Mouse (Mus musculus) myocyte (in vitro differentiated cells): ENCODE measurements around the gene Rptor. TPM values are rescaled to one million over a fixed set of nuclear protein-coding genes. Genes with fewer than 3 reads are reported as not detected.

Experiments
- H3K27me3 ChIP-seq: one replicate; pipeline ENCODE4 v1.6.1; 2011; ENCODE audit not compliant: control insufficient read depth, insufficient read depth, insufficient read length
- H3K36me3 ChIP-seq: one replicate; pipeline ENCODE4 v1.6.1; 2011; ENCODE audit not compliant: control insufficient read depth, insufficient read depth
- H3K4me2 ChIP-seq: one replicate; pipeline ENCODE4 v1.6.1; 2011; ENCODE audit warnings: low read depth, control low read depth
- H3K4me3 ChIP-seq: one replicate; pipeline ENCODE4 v1.5.1; 2011; ENCODE audit warnings: mild to moderate bottlenecking, control low read depth, moderate library complexity
- H3K79me2 ChIP-seq: one replicate; pipeline ENCODE4 v1.6.1; 2011; ENCODE audit not compliant: control insufficient read depth, insufficient read depth
- H3ac ChIP-seq: one replicate; pipeline ENCODE4 v1.6.1; 2011; ENCODE audit not compliant: control insufficient read depth, insufficient read length
- CEBPB ChIP-seq: IDR thresholded peaks from 2 replicates; pipeline ENCODE4 v1.6.1; 2011; ENCODE audit warnings: mild to moderate bottlenecking, moderate library complexity; ENCODE audit not compliant: poor library complexity, insufficient read depth, severe bottlenecking
- E2F4 ChIP-seq: IDR thresholded peaks from one replicate; pipeline ENCODE4 v1.6.1; 2011; ENCODE audit warnings: mild to moderate bottlenecking, control low read depth, moderate library complexity; ENCODE audit not compliant: insufficient read depth
- MAX ChIP-seq: IDR thresholded peaks from one replicate; pipeline ENCODE4 v1.6.1; 2011; ENCODE audit warnings: low read depth, mild to moderate bottlenecking, control low read depth
- MYOD1 ChIP-seq, 3 experiments: IDR thresholded peaks; one replicate each; pipeline ENCODE4 v1.6.1; 2011; ENCODE audit warnings: control low read depth in 2 of 3, low read depth in 2 of 3, mild to moderate bottlenecking in 2 of 3, moderate library complexity in 1 of 3; ENCODE audit not compliant: insufficient read length in 2 of 3, control insufficient read depth in 1 of 3
- MYOG ChIP-seq, 3 experiments: IDR thresholded peaks; one replicate each; pipeline ENCODE4 v1.6.1; 2011; ENCODE audit warnings: control low read depth in 2 of 3, low read depth in 2 of 3, mild to moderate bottlenecking in 2 of 3; ENCODE audit not compliant: insufficient read length in 2 of 3, control insufficient read depth in 1 of 3, insufficient read depth in 1 of 3
- POLR2A ChIP-seq: IDR thresholded peaks from one replicate; pipeline ENCODE4 v1.6.1; 2011; ENCODE audit warnings: low read depth, mild to moderate bottlenecking, control low read depth, moderate library complexity; ENCODE audit not compliant: insufficient read length
- POLR2AphosphoS2 ChIP-seq: IDR thresholded peaks from one replicate; pipeline ENCODE4 v1.6.1; 2011; ENCODE audit warnings: low read depth, control low read depth; ENCODE audit not compliant: insufficient read length
- REST ChIP-seq: IDR thresholded peaks from one replicate; pipeline ENCODE4 v1.6.1; 2011; ENCODE audit warnings: mild to moderate bottlenecking, control low read depth, moderate library complexity; ENCODE audit not compliant: insufficient read depth, insufficient read length
- SRF ChIP-seq: IDR thresholded peaks from one replicate; pipeline ENCODE4 v1.6.1; 2011; ENCODE audit warnings: low read depth; ENCODE audit not compliant: control insufficient read depth, insufficient read length
- TCF12 ChIP-seq: IDR thresholded peaks from one replicate; pipeline ENCODE4 v1.6.1; 2011; ENCODE audit warnings: mild to moderate bottlenecking, control low read depth; ENCODE audit not compliant: poor library complexity, insufficient read depth, severe bottlenecking
- TCF3 ChIP-seq: IDR thresholded peaks from one replicate; pipeline ENCODE4 v1.6.1; 2011; ENCODE audit warnings: low read depth, control low read depth; ENCODE audit not compliant: insufficient read length
- USF1 ChIP-seq: IDR thresholded peaks from one replicate; pipeline ENCODE4 v1.6.1; 2011; ENCODE audit warnings: low read depth, mild to moderate bottlenecking, control low read depth, moderate library complexity
- polyA plus RNA-seq: library from polyadenylated mRNA; unstranded; fragments of >200 nt; fragmentation: generic; extraction: Trizol; gene quantifications from one replicate; pipeline ENCODE4 v1.2.1, GENCODE M21; 2012; ENCODE audit warnings: missing spikeins

Rptor gene
- polyA plus RNA-seq, 1 experiment, result 59.5 TPM

DNA sequence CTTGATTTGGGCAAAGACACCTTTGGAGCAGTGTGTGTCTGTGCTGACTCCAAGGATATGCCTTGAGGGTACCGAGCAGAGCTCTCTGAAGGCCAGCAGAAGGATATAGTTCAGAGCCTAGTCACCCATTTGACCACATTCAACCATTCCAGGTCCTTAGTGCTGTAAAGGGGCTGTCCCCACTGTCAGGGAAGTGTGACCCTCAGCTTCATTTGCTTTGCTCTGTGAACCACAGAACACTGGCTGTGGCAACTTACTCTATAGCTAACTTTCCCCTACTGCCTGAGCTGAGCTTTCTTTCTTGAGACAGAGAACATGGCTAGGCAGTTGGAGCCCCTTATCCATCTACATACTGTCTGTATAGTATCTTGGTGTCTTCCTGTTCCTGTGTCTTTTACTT, 175.2 kb downstream of the Rptor start:
- H3K4me3 ChIP-seq, result no peak overlapping the region
- H3K36me3 ChIP-seq, result peaks cover 4% of the 10 kb centered on the region
- no peaks in the 10 kb centered on the region for H3K79me2 ChIP-seq
- no peak for TF ChIP-seq USF1
- no peak for TF ChIP-seq POLR2AphosphoS2
- no peak for TF ChIP-seq SRF
- no peak for TF ChIP-seq POLR2A
- TF ChIP-seq MYOG (IDR thresholded peaks at IDR 0.05; ENCODE audit: control insufficient read depth in 1 of 3, insufficient read depth in 1 of 3, insufficient read length in 2 of 3, low read depth in 2 of 3), result no peak
- TF ChIP-seq TCF12, result no peak
- TF ChIP-seq MAX, result no peak
- TF ChIP-seq TCF3, result no peak
- TF ChIP-seq REST, result no peak
- no peak for TF ChIP-seq E2F4
- TF ChIP-seq CEBPB, result no peak
- no peak for TF ChIP-seq MYOD1 (IDR thresholded peaks at IDR 0.05; ENCODE audit: control insufficient read depth in 1 of 3, insufficient read length in 2 of 3, low read depth in 2 of 3)
- no peak overlapping the region for H3ac ChIP-seq
- H3K4me2 ChIP-seq, result peak overlapping the region; percentile 1
- no peaks in the 10 kb centered on the region for H3K27me3 ChIP-seq

DNA sequence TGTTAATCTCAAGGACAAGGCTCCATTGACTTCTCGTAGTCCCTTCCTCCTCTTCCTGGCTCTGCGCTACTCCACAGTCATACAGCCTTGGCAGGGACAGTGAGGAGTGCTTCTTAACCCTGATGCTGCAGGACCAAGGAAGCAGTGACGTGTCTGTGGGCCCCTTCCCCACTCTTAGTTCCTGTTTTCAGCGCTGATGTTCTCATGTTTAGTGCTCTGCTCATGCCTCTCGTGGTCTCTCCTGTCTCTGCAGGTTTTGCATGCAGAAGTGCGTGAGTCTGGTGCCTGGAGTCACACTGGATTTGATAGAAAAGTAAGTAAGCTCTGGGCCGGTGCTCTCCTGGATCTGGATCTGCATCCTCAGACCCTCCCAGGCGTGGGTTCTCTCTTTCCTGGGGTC, 177.6 kb downstream of the Rptor start:
- Histone ChIP-seq H3K4me2 (no peak overlapping the region), H3K27me3 (no peaks in the 10 kb centered on the region), H3K36me3 (peaks cover 5% of the 10 kb centered on the region), H3K4me3 (no peak overlapping the region), H3K79me2 (no peaks in the 10 kb centered on the region), H3ac (no peak overlapping the region)
- TF ChIP-seq POLR2A, result no peak
- no peak for TF ChIP-seq MAX
- TF ChIP-seq SRF, result no peak
- TF ChIP-seq MYOD1 (IDR thresholded peaks at IDR 0.05; ENCODE audit: control insufficient read depth in 1 of 3, insufficient read length in 2 of 3, low read depth in 2 of 3), result no peak
- TF ChIP-seq CEBPB, result no peak
- no peak for TF ChIP-seq MYOG (IDR thresholded peaks at IDR 0.05; ENCODE audit: control insufficient read depth in 1 of 3, insufficient read depth in 1 of 3, insufficient read length in 2 of 3, low read depth in 2 of 3)
- TF ChIP-seq REST, result no peak
- no peak for TF ChIP-seq USF1
- no peak for TF ChIP-seq TCF3
- TF ChIP-seq E2F4, result no peak
- TF ChIP-seq POLR2AphosphoS2, result no peak
- no peak for TF ChIP-seq TCF12

DNA sequence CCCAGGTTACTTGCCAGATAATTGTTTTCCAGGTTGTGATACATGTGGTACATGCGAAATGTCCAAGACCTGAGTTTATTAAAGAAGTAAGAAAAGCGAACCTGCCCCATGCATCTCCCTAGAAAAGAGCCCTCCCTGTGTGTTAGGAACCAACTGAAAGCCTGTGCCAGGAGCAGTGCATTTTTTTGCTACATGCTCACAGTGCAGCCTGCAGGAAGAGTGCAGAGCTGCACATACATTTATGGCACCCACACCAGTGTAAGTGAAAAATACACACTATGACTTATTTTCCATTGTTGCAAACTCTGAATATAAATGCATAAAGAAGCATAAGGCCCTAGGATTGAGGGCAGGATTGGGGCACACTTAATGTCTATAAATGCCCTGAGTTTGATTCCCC, 178.5 kb downstream of the Rptor start:
- H3K4me3 ChIP-seq, result no peak overlapping the region
- H3K4me2 ChIP-seq, result no peak overlapping the region
- no peaks in the 10 kb centered on the region for H3K27me3 ChIP-seq
- H3ac ChIP-seq, result no peak overlapping the region
- H3K36me3 ChIP-seq, result peaks cover 7% of the 10 kb centered on the region
- TF ChIP-seq REST (no peak), TCF3 (no peak), USF1 (no peak), MYOG (IDR thresholded peaks at IDR 0.05; ENCODE audit: control insufficient read depth in 1 of 3, insufficient read depth in 1 of 3, insufficient read length in 2 of 3, low read depth in 2 of 3) (no peak), E2F4 (no peak), TCF12 (no peak), POLR2AphosphoS2 (no peak), CEBPB (no peak), MYOD1 (IDR thresholded peaks at IDR 0.05; ENCODE audit: control insufficient read depth in 1 of 3, insufficient read length in 2 of 3, low read depth in 2 of 3) (no peak), MAX (no peak), POLR2A (no peak), SRF (no peak)
- H3K79me2 ChIP-seq, result no peaks in the 10 kb centered on the region

DNA sequence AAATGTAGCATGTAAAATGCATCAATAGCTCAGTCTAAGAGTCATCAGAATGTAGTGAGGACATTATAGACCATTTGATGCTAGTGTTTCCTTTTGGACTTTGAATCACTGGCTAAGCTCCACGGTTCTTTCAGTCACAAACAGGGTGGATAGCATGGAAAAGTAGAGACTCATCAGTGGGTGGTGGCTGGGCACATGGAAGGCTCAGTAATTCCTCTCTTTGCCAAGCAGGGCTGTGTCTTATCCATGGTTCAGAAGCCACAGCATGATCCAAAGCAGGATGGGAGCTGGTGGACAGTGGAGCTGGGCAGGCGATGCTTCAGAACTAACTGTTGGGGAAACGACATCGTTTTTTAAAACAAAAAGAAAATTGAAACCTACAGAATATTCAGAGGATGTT, 179.0 kb downstream of the Rptor start:
- TF ChIP-seq USF1, result no peak
- no peak for TF ChIP-seq MYOG (IDR thresholded peaks at IDR 0.05; ENCODE audit: control insufficient read depth in 1 of 3, insufficient read depth in 1 of 3, insufficient read length in 2 of 3, low read depth in 2 of 3)
- TF ChIP-seq MAX, result no peak
- TF ChIP-seq SRF, result no peak
- no peak for TF ChIP-seq MYOD1 (IDR thresholded peaks at IDR 0.05; ENCODE audit: control insufficient read depth in 1 of 3, insufficient read length in 2 of 3, low read depth in 2 of 3)
- no peak for TF ChIP-seq TCF12
- no peak for TF ChIP-seq POLR2AphosphoS2
- TF ChIP-seq POLR2A, result no peak
- no peak for TF ChIP-seq REST
- no peak overlapping the region for H3ac ChIP-seq

DNA sequence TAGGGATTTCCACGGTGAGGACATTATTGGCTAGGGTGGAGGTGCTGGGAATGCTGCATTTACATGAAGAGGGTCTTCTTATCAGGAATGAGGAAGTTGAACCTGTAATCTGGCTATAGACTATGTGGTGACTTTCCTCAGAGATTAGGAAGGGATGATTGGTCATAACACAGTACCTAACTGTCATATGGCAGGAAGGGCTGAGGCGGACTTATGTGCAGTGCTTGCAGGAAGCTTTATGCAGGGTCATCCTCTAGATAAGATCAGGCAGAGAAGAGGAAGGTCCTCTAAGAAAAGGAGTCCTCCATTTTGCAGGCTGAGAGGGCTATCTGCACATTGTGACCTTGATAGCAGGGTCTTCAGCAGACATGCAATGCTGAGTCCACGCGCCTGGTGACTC, 180.9 kb downstream of the Rptor start:
- peaks cover 7% of the 10 kb centered on the region for H3K36me3 ChIP-seq
- H3K79me2 ChIP-seq, result no peaks in the 10 kb centered on the region
- no peak for TF ChIP-seq USF1
- no peak for TF ChIP-seq MYOG (IDR thresholded peaks at IDR 0.05; ENCODE audit: control insufficient read depth in 1 of 3, insufficient read depth in 1 of 3, insufficient read length in 2 of 3, low read depth in 2 of 3)
- TF ChIP-seq SRF, result no peak
- no peak for TF ChIP-seq E2F4
- no peak for TF ChIP-seq POLR2A
- no peak for TF ChIP-seq MAX
- no peak for TF ChIP-seq MYOD1 (IDR thresholded peaks at IDR 0.05; ENCODE audit: control insufficient read depth in 1 of 3, insufficient read length in 2 of 3, low read depth in 2 of 3)
- no peak for TF ChIP-seq CEBPB
- no peak for TF ChIP-seq REST
- TF ChIP-seq POLR2AphosphoS2, result no peak
- TF ChIP-seq TCF12, result no peak
- no peak overlapping the region for H3K4me2 ChIP-seq
- no peak overlapping the region for H3ac ChIP-seq
- no peak overlapping the region for H3K4me3 ChIP-seq
- H3K27me3 ChIP-seq, result no peaks in the 10 kb centered on the region

More for the DNA sequence above, 179.0 kb downstream of the Rptor start:
- Histone ChIP-seq H3K27me3 (no peaks in the 10 kb centered on the region), H3K4me3 (no peak overlapping the region), H3K36me3 (peaks cover 7% of the 10 kb centered on the region), H3K79me2 (no peaks in the 10 kb centered on the region), H3K4me2 (no peak overlapping the region)
